Mouse (Mus musculus) ES-Bruce4 (cell line): Measurements from ENCODE around the gene Mtor.

Source experiments
- CTCF ChIP-seq: IDR thresholded peaks from one replicate; pipeline ENCODE4 v1.8.1; 2011; ENCODE audit warnings: low read depth, low read length
- EP300 ChIP-seq: IDR thresholded peaks from 2 replicates; pipeline ENCODE4 v1.6.1; 2011; ENCODE audit warnings: low read depth, low read length; ENCODE audit not compliant: insufficient read depth
- POLR2A ChIP-seq: IDR thresholded peaks from one replicate; pipeline ENCODE4 v1.8.1; 2011; ENCODE audit warnings: low read length; ENCODE audit not compliant: insufficient read depth

- TF ChIP-seq CTCF (no peak), POLR2A (no peak), EP300 (no peak)
Observed at GRCm38 (mm10) chr4:148513021-148513559, 64.7 kb downstream of the Mtor start.
